Mouse (Mus musculus): ENCODE data around the gene Elmo2.

- no peak for TF ChIP-seq CTCF (conservative IDR thresholded peaks at IDR 0.05; ENCODE audit: low read length)
- TF ChIP-seq NANOG (IDR thresholded peaks at IDR 0.05; ENCODE audit: borderline replicate concordance, low read length): no peak
Observed at GRCm38 (mm10) chr2:165371066-165371465, 44.8 kb upstream of the Elmo2 start.

All from E14TG2a.4 (cell line).